Mouse (Mus musculus) ES-E14 (cell line): ENCODE measurements around the gene Hcn2.

ENCODE experiments used
- CHD2 ChIP-seq: IDR thresholded peaks from 2 replicates; pipeline ENCODE4 v1.6.1; 2014; ENCODE audit warnings: mild to moderate bottlenecking, low read depth, low read length, inconsistent platforms
- ZNF384 ChIP-seq: IDR thresholded peaks from 2 replicates; pipeline ENCODE4 v1.6.1; 2012; ENCODE audit warnings: low read depth, low read length, inconsistent platforms

- TF ChIP-seq ZNF384 (no peak), CHD2 (no peak)
These were observed 18.9 kb downstream of the Hcn2 start for GRCm38 (mm10) chr10:79735361-79735760.
